Mouse (Mus musculus) induced T-regulatory cell, adult 2 months (primary cell): Measurements from ENCODE around the gene Olfr1097.

Experiments used
- DNase-seq: peaks from one replicate; pipeline ENCODE4 v3.0.0-alpha.2; 2012; ENCODE audit warnings: low read depth

Olfr1097 gene

GRCm38 (mm10) chr2:86892116-86892515, at the start of gene Olfr1097:
Gene Olfr1097 (minus strand): TSS chr2:86892216.
- no peak for DNase-seq

DNA sequence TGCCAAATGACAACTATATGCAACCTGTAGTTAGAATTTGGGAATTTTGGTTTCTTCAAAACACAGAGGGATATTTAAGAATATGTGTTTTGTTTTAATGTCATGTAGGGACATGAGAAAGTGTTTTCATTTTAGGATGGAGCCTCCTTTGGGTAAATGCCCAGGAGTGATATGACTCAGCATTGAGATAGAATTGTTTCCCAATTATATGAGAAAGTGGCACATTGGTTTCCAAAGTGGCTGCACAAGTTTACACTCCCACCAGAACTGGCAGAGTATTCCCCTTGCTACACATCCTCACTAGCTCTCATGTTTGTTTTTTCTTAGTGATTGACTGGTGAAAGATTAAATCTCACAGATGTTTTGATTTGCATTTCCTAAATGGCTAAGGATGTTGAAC, 34.5 kb upstream of the Olfr1097 start:
- DNase-seq = no peak

GRCm38 (mm10) chr2:86924445-86924844, 32.4 kb upstream of the Olfr1097 start, which contains the start of gene Olfr1098:
Gene Olfr1098 (minus strand): TSS chr2:86924545.
- DNase-seq = no peak

DNA sequence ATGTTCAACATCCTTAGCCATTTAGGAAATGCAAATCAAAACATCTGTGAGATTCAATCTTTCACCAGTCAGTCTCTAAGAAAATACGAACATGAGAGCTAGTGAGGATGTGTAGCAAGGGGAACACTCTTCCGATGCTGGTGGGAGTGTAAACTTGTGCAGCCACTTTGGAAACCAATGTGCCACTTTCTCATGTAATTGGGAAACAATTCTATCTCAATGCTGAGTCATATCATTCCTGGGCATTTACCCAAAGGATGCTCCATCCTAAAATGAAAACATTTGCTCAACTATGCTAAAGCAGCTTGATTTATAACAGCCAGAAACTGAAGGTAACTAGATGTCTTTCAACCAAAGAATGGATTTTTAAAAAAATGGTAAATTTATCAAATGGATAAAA, 13.6 kb upstream of the Olfr1097 start:
- DNase-seq = no peak

DNA sequence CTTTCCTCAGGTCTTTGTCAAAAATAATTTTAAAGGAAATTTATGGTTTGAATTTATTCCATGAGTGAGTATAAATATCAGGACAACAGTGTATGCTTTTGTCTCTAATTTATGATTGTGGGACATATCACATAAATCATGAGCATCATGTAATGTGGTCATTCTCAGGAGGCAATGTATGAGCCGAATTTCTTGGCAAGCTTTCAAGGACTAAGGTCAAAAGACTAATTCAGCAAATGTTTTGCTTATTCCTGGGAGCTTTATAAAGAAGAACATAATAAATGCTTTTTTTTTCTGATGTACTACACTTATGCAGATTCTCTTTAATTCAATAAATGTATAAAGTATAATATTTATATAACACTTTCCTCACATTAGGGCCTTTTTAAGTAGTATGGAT, 17.3 kb downstream of the Olfr1097 start, which contains the start of gene Gm13723:
Gm13723 (minus strand) TSS at position 101 of the 400 bp plus-strand sequence.
- no peak for DNase-seq

DNA sequence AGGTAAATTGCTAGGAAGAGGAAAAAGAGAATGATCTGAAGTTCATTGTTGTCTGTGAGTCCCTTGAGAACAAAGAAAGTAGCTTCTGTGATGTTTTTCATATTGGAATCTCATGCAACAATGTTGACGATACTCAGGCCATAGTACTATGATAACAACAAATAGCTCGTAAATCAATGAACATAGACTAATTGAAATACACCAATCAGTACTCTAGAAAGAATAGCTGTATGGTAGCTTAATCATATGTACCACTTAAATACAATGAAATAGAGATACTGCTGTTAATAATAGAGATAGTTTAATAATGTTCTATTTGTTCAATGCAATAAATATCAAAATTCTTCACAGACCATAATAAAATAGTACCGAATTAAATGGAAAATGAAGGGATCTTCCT, 40.4 kb downstream of the Olfr1097 start, which contains the start of gene Olfr1095:
Olfr1095 (minus strand) TSS at position 101 of the 400 bp plus-strand sequence.
- DNase-seq = no peak
